Mouse (Mus musculus) mesoderm, embryonic 11.5 days (tissue): Measurements from ENCODE around the gene Pip4k2b.
"Not testable (repeated sequence)": the region's sequence is repeated elsewhere in the genome, so short reads cannot be mapped to it uniquely, and the experiment has no call there.

ENCODE experiments used
- DNase-seq: peaks from one replicate; pipeline ENCODE4 v3.0.0-alpha.2; 2012; ENCODE audit warnings: low read depth, low spot score

Pip4k2b gene

DNA sequence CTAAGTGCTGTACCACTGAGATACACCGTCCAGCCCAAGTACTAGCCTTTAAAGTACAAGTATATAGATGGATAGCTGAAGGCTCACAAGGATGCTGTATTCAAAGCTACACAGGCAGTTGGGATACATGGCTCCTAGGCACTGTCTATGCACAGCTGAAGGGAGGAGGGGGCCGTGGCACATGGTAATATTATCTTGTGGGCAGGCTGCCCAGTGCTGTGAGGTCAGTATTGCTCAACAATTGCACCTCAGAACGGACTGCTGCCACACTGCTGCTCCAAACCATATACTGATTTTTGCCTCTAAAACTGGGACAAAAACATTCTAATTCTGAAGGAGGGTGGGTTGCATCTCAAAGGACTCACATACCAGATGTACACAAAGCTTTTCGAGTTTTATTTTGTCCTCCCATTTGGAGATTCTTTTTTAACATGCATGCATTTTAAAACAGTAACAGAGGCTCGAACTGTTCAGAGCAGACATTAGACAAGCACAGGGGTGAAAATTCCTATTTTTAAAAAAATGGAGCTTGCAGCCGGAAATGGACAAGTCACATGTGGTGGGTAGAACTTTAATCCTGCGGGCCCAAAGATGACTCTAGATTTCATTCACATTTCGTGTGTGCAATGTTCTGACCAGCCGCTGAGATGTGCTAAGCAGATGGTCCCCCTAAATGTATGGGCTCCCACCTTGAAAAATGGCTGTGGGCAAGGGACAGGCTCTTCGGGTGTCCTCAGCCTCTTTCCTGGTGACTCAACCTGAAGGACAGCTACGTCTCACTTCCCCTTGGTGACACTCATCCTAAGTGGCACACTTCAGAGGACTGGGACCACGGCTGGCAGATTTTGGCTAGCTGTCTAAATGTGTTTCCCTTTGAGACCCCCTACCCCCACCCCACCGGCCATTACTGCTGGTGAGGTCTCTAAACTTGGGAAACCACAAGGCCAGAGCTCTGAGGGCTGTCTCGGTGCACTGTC is 29.4 kb downstream of the Pip4k2b start:
- no peak for DNase-seq

DNA sequence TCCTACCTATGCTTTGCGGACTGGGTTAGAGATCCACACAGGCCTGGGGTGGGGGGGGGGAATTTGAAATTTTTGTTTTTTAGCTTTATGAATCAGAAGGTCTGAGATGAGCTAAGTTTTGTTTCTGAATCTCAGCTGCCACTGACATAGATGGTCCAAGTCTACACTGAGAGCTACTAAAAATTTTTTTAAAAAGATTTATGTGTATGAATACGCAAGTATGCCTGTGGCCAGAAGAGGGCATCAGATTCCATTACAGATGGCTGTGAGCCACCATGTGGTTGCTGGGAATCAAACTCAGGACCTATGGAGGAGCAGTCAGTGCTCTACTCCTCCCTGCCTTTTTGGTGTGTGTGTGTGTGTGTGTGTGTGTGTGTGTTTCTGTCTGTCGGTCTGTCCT is 30.1 kb downstream of the Pip4k2b start:
- DNase-seq: no peak

DNA sequence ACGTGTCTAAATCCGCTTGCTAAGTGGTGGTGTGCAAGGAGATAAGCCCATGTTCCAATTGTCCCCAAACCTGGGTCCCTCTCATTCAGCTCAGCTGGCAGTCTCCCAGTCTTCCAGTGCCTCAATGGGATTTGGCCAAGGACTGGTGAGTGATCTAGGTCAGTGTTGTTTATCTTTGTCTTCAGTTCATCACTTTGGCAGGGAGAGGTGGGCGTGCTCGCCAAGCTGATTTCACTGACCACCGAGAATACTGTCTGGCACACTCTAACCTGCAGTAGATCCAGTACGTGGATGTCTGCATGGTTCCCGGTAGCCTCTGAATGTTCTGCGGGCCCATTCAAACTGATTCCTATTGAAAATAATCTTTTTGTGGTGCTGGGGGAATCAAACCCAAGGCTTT is 30.6 kb downstream of the Pip4k2b start:
- no peak for DNase-seq

DNA sequence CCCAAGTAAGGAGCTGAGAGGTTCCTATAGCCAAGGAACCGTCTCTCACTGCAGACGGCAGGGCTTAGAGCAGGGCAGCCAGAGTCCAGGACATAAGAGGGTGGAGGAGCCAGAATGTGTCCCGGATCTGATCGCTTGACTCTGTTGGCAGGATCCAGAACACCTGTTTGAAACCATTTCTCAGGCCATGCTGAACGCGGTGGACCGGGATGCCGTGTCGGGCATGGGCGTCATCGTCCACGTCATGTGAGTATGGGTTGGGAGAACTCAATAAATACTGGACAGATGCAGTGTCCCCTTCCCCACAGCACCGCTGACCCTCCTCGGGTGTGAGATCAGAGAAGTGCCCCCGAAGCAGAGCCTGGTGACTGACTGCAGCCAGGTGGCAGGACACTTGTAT is 32.2 kb downstream of the Pip4k2b start:
- no peak for DNase-seq

DNA sequence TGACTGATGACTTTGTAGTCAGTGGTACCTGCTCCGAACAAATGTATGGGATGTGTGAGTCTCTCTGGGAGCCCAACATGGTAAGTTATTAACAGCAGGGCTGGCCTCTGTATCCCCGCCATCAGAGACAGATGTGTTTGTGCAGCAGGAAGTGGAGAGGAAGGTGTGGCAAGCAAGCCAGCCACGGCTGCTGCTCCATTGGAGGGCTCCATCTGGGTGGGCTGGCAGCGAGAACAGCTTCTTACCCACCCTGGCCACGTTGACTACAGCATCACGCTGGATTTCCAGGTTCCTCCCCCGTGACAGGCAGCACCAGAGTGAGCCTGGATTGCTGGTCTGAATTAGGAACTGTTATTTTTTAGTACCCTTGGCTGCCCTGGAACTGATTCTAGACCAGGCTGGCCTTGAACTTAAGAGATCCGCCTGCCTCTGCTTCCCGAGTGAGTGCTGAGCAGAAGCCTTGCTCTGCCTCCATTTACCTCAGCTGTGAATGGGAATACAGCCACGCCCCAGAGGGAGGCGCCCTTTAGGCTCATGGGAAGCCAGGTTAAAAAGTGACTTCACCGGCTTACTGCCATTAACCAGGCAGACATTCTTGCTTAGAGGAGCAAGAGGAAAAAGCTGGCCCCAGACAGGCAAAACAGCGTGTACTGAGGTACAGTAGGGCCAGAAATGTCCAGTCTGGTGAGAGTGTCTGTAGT is 33.2 kb downstream of the Pip4k2b start:
- no peak for DNase-seq

DNA sequence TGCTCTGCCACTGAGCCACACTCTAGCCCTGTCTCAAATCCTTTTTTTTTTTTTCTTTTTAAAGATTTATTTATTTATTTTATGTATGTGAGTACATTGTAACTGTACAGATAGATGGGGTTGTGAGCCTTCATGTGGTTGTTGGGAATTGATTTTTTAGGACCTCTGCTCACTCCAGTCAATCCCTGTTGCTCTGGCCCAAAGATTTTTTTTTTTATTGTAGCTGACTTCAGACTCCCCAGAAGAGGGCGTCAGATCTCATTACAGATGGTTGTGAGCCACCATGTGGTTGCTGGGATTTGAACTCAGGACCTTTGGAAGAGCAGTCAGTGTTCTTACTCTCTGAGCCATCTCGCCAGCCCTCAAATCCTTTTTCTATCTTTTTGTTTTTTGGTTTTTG is 34.4 kb downstream of the Pip4k2b start:
- DNase-seq: not testable (repeated sequence)

DNA sequence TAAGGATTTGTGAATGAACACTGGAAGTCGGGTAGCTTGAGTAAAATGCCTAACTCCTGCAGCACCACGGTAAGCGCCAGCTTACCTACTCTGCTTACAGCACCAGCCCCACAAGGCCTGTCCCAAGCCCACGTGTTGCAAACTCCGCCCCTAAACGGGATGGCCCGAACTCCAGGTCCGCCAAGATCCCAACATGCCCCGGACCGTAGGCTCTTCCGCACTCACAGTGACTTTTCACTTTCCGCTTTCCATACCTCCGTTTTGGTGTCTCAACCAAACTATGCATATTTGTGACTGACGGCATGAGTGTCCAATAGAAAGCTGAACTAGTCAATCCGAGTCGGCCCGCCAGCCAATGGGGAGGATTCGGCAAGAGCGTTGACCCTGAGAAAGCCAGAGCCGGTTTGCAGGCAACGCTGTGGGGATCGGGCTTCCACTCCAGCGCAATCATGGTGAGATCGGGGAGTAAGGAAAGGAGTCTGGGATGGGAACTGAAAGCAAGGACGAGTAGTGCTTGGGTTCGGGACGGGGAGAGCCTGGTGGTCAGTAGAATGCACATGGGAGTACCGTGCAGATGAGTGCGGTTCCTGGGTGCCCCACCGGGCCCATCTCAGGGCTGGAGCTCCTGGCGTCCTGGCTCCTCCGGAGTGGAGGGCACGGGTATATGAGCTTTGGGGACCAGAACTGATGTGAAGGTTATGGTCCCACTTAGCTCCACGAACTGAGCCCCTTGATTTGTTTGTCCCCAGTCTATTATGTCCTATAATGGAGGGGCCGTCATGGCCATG is 41.3 kb downstream of the Pip4k2b start, which contains the start of gene Psmb3:
Gene Psmb3, plus strand, starts transcription at position 361 of the 788 bp plus-strand sequence.
- peak; percentile 100 for DNase-seq

DNA sequence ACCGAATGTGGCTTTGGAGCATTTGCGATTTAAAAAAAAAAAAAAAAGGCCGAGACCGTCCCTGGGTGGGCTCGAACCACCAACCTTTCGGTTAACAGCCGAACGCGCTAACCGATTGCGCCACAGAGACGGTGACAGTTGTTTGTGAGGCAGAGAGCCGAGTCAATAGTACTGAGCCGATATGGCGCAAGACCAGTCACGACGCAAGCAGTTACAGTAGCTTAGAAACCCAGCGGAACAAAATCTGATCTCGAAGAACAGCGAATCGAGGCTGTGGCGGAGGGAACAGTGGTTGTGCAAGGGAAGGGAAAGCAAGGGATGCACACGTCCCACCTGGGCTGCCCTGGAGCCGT is 42.1 kb downstream of the Pip4k2b start:
- peak; percentile 90 for DNase-seq

DNA sequence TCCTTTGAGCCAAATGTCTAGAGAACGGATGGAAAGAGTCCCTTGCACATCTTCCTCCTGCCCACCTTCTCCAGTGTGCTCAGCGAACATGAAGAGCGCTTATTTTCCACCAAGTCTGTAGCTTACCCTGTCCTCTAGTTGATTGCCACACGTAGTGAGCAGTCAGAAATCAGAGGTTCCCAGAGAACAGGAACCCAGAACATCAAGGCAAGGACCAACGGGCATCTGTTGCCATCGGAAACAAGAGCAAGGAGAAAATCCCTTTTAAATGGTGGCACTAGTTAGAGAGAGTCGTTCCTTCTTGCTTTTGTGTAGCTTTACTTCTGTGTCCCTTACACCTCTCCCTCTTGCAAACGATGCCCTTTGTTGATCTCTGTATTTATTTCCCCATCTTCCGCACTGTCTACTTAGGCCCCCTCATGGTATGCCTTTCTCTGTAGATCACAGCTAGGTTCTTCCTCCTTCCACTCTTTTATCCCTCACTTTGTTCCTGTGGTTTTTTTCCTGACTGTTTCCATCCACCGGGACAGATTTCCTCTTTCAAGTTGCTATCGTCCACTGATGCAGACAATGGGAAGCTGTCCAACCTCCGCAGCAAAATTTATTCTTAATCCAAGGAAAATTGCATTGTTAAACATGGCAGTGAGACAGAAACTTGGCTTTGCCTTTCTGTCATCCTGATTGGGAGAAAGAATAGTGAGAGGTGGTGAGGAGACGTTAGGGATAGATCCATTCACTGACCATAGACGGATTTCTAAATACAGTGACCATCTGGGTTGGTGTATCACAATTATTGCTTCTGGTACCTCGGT is 42.7 kb downstream of the Pip4k2b start:
- DNase-seq: no peak

DNA sequence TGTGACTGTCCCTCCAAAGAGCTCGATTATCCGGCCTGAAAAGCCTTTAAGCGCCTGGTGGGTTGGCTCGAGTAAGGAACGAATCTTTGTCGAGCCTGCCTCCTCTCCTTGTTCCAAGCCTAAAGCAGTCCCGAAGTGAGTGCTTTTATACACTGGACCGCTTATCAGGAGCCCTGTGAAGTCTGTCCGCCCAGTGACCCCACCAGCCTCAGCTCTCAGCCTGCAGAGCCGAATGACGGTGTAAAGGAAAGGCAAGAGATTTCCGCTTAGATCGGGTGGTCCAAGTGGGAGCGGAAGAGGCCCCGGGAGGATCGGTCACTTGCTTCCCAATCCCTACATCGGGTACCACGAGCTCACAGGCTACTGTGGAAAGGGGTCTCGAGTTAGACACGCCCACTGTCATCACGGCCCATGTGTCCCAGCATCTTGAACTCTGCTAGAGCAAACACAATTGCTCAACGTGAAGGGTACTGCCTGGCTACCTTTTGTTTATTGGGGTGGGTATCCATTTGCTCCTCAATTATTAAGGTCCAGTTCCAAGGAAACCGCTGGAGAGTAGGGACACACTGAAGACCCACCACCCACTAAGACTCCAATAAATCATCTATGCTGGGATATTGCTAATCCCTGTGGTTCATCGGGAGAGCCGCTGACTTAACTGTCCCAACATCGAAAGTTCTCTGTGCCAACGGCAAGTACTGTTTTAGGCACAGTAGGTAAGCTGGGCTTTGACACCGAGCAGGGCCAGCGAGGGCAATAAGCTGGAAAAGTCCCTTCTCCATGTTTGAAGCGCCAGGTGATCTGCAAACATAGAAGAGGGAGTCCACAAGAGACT is 43.5 kb downstream of the Pip4k2b start:
- no peak for DNase-seq

DNA sequence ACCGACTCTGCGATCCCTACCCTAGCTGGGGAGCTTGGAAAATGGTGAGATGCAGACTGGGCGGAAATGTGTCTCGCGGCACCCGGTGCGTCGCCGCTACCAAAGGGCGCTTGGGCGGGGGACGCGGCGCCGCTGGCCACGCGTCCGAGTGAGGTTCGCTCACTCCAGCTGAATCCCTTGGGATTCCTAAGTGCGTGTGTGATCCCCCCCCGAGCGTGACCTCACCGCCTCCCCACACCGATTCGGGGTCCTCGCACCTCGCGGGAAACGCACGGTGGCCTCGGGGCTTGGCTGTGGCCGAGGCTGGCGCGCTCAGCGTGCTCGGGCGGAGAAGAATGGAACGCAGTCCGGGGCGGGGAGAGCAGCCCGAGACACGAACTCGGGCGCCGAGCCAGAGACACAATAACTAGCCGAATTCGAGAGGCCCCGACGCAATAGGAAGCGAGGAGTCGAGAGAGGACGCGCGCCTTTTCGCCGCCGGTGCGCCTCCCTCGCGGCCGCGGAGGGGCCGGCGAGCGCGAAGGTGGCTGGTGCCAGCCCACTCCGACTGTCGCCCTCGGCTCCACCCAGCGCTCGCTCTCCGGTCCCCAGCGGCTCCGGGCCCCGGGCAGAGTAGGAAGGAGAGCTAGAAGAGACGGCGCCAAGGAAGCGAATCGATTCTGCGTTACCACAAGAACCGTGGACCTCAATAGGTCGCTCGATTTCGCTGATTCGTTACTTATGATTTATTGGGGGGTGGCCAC is 44.3 kb downstream of the Pip4k2b start, which contains the start of gene Pcgf2:
Gene Pcgf2, minus strand, starts transcription at position 495 of the 743 bp plus-strand sequence.
- DNase-seq: peak; percentile 77

DNA sequence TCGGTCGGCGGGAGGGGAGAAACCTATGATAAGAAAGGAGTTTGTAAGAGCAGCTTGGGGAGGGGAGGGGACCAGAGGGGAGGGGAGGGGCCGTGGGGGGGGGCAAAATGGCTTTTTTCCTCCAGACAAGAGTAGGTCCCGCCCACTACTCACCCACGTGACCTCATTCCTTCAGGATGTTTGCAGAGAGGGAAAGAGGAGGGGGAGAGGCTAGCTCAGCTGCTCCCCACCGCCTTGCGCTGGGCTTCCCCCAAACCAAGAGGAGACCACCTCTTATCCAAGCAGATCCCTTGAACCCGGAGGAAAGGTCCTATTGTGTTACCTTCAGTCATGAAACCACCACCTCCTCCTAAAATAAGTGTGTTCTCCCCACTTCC is 44.9 kb downstream of the Pip4k2b start:
- peak; percentile 96 for DNase-seq

DNA sequence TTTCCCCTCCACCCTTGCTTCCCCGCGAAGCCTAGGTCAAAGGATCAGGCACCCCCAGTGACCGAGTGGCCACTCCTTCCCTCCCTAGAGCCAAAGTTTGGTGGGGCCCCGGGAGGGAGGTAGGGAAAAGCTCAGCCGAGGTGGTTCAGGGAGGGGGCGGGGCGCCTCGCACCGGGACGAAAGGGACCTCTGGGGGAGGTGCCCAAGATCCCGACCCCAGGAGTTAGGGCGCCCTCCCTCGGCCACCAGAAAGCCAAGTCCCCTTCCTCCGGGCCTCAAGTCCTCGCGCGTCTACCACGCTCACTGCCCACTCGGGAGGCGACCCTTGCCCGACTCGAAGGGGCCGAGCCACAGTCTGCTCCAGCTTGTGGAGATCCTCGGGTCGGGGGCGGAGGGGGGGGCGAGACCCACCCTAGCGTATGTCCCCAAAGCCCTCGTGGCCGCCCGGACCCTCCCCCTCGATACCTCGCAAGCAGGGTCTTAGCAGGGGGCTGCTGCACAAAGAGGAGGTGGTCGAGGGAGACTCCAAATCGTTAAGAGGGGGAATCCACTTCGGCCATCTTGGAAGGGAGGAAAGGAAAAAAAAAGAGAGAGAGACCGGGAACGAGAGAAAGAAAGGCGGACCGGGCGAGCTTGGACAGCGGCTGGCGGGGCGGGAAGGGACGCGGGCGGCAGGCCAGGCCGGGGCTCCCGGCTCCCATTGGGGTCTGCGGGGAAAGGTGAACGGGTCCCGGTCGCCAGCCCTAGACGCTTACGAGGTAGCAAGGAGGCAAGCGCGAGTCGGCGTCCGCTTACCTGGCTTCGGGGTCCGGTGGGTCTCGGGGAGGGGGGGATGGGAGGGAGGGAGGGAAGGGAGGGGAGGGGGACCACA is 45.5 kb downstream of the Pip4k2b start:
- peak; percentile 77 for DNase-seq

DNA sequence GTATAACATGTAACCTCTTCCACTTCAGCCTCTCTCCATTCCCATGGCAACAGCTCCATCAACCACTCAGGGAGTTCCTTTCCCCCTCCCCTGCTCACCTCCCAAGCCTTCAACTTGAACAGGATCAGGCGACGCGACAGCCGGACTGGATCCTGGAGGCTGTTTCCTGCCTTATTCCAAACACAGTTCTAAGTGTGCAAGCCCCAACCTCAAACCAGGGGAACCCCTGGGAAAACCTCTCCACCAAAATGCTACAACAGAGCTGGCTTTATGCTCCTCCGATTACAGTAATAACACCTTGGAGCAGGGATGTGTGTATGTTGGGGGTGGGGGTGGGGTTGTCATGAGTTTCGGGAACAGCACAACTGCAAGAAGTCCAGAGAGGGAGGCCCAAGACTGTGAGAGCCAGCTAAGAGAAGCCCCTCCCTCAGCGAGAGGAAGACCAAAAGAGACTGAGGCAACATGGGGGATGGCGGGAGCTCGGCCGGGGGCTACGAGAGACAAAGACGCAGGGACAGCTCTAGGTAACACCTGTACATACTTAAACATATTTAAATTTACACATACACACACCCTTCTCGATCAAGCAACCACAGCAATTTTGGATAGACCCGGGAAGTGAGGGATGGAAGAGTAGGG is 46.5 kb downstream of the Pip4k2b start:
- peak; percentile 58 for DNase-seq

DNA sequence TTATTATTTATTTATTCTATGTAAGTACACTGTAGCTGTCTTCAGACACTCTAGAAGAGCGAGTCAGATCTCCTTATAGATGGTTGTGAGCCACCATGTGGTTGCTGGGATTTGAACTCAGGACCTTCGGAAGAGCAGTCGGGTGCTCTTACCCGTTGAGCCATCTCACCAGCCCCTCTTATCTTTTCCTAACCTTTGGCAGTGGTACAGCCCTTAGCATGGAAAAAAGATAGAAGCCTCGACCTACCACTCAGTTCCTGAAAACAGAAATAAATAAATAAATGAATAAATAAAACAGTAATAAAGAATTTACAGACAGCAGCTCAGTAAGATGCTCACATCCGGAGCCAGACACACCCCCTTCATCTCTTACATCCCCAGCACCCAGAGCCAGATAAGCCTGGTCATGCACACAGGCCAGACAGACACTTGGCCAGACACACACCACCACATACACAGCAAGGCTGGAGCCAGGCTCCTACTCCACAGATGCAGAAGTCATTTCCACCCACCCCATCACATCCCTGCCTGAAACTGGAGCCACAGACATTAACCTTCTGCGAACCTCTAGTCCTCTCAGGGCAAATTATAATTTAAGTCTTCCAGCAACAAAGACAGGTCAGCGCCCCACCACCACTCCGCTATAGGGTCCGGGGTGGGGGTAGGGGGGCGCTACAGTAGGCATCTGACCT is 47.2 kb downstream of the Pip4k2b start:
- no peak for DNase-seq

DNA sequence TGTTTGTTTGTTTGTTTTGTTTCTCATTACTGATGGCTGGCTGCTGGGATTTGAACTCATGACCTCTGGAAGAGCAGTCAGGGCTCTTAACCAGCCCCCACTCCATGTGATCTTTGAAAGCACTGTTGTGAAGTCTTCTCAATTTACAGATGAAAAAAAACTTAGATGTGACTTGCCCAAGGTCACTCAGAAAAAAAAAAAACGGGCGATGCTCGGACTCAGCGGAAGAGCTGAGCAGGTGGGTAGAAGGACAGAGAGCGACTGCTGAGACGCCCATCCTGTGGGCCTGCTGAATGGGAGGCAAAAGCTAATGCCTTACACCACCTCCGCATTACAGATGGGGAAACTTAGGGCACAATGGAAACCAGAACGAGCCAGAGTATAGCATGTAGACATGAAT is 47.8 kb downstream of the Pip4k2b start:
- no peak for DNase-seq

DNA sequence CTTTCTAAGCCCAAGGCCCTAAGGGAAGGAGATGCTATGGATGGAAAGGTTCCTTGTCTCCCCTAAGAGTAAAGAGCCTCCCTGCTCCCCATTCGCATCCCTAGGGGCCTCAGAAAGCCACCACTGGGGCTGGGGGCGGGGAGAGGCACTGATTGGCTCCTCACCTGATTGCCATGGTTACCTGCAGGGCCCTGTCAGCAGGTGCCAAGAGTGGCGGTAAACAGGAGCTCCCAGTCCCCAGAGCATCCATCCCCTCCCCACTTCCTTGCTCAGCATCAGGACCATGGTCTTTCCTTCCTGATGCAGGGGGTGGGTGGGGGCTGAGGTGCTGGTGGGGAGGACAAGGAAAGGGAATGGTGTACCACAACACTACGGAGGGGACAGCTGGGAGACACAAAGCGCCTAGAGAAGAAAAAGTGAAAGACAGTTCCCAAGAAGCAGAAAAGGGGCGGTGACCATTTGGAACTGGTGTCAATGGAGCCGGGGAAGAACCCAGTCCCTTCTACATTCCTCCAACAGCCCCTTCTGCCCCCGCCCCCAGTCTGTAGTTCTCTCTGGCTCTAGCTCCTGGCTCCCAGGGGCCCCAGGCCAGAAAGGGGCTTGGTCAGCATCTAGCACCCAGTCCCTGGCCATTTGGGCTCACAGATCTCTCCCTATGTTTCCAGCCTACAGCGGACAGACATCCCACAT is 48.6 kb downstream of the Pip4k2b start:
- DNase-seq: no peak
